Mouse (Mus musculus): ENCODE measurements around the gene Qdpr. TPM values are rescaled to one million over a fixed set of nuclear protein-coding genes. Genes with fewer than 3 reads are reported as not detected.
A peak's percentile ranks its signal among the peaks of the same experiment; 100 is the strongest.

Qdpr gene
- total and polyA plus RNA-seq, 3 experiments, result 34.8 to 82.6 (median 79.0) TPM

DNA sequence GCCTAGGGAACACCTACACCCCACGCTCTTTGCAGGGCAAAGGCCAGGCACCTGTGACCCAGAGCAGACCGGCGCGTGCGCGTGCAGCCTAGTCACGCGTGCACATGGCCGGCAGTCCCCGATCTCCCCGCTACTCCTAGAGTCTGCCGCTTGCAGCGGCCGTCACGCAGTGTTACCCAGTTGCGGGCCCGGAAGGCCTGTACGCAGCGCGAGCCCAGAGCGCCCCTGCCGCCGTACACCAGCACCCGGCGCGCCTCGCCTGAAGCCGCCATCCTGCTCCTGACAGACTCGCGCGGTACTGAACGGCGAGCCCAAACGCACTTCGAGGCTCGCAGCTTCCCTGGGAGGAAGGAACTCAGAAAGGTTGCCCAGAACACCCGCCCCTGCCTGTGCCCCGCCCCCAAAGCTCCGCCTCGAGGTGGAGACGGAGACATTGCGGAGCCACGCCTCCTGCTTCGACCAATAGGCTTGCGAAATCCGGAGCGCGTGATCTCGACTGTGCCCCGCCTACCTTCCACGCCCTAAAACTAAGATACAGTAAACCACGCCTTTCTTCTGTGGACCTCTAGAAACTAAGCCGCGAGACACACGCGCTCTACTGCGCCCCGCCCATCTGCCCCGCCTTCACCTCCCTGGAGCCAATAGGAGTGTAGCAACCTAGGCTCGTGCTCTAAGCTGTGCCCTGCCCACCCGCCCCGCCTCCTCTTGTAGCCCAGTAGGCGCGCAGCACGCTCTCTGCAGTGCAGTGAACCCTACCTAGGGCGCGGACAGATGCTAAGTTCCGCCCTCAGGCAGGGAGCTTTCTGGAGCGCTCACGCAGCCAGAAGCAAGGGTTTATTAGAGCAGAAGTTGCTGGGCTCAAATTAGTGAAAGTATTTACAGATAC is at the start of gene Qdpr (continued):
- TF ChIP-seq JUN (IDR thresholded peaks at IDR 0.05; ENCODE audit: insufficient read depth, low read depth, low read length) (no peak), CTCF (conservative IDR thresholded peaks at IDR 0.05 in 1 of 2, IDR thresholded peaks at IDR 0.05 in 1 of 2; ENCODE audit: low read depth in 2 of 2, low read length in 2 of 2) (no peak)

DNA sequence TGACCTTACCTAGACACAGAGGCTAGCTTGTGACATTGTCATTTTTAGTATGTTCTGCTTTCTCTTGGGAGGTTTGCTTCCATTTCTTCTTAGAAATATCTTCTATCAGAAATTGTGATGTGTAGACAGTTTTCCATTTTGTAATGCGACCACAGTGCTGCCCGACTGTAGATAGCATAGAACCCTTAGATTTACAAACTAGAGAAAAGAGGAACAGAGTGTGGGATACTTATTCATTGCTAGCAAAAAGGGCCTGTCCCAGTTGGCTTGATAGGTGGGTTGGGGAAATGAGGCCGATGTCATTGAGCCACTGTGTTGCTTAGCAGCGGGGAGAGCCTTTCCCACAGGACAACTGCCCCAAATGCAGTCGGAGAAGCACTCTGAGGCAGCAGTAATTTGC is 47.5 kb upstream of the Qdpr start:
- peak overlapping the region; percentile 23 for H3K4me2 ChIP-seq (ENCODE audit: insufficient read depth, low read depth, poor library complexity, severe bottlenecking)
- H3K27me3 ChIP-seq (replicated peaks), result no peaks in the 10 kb centered on the region
- TF ChIP-seq USF2 (conservative IDR thresholded peaks at IDR 0.05; ENCODE audit: low read depth, low read length), result no peak
- no peak for TF ChIP-seq NRF1 (IDR thresholded peaks at IDR 0.05; ENCODE audit: low read depth, low read length)
- 0 out of 2 replicates have a peak, but pooled peaks have one; percentile 27 for TF ChIP-seq ZMIZ1 (IDR thresholded peaks at IDR 0.05; ENCODE audit: low read depth, low read length)
- no peak for TF ChIP-seq RAD21 (IDR thresholded peaks at IDR 0.05; ENCODE audit: low read depth, low read length)
- TF ChIP-seq MAFK (IDR thresholded peaks at IDR 0.05; ENCODE audit: insufficient replicate concordance, low read length), result peak; percentile 71; the same call in 1 of the 2 replicates
- 0 out of 2 replicates have a peak, but pooled peaks have one; percentile 69 for TF ChIP-seq CHD1 (IDR thresholded peaks at IDR 0.05; ENCODE audit: low read depth, low read length)
- peak; percentile 56; the same call in 1 of the 2 replicates for TF ChIP-seq JUND (conservative IDR thresholded peaks at IDR 0.05; ENCODE audit: low read depth, low read length)
- 0 out of 2 replicates have a peak, but pooled peaks have one; percentile 33 for TF ChIP-seq MAZ (IDR thresholded peaks at IDR 0.05; ENCODE audit: low read depth, low read length)
- no peak for TF ChIP-seq POLR2A (IDR thresholded peaks at IDR 0.05; ENCODE audit: low read depth, low read length)
- peak; percentile 63; the same call in 1 of the 2 replicates for TF ChIP-seq SIN3A (IDR thresholded peaks at IDR 0.05; ENCODE audit: low read length)
- peak; percentile 12; the same call in 1 of the 2 replicates for TF ChIP-seq JUN (IDR thresholded peaks at IDR 0.05; ENCODE audit: insufficient read depth, low read depth, low read length)
- TF ChIP-seq MEF2A (IDR thresholded peaks at IDR 0.05; ENCODE audit: borderline replicate concordance, low read depth, low read length), result peak; percentile 71; the same call in 1 of the 2 replicates
- TF ChIP-seq ZC3H11A (IDR thresholded peaks at IDR 0.05; ENCODE audit: low read depth, low read length), result no peak
- no peak for TF ChIP-seq MYC (IDR thresholded peaks at IDR 0.05; ENCODE audit: low read depth, low read length)
- TF ChIP-seq TBP (conservative IDR thresholded peaks at IDR 0.05; ENCODE audit: low read depth, low read length), result no peak
- no peak for TF ChIP-seq CHD2 (IDR thresholded peaks at IDR 0.05; ENCODE audit: low read length)
- no peak for TF ChIP-seq ZNF384 (IDR thresholded peaks at IDR 0.05; ENCODE audit: low read depth, low read length)
- no peak for TF ChIP-seq GABPA (IDR thresholded peaks at IDR 0.05; ENCODE audit: insufficient replicate concordance, low read depth, low read length)
- no peak for TF ChIP-seq NELFE (IDR thresholded peaks at IDR 0.05; ENCODE audit: low read depth, low read length)
- no peak for TF ChIP-seq HCFC1 (IDR thresholded peaks at IDR 0.05; ENCODE audit: low read depth, low read length)
- TF ChIP-seq IRF4 (IDR thresholded peaks at IDR 0.05; ENCODE audit: low read depth, low read length), result peak; percentile 81
- no peak for TF ChIP-seq UBTF (IDR thresholded peaks at IDR 0.05; ENCODE audit: low read depth, low read length)
- TF ChIP-seq KAT2A (IDR thresholded peaks at IDR 0.05; ENCODE audit: insufficient replicate concordance, low read length), result no peak
- peak; percentile 46; the same call in 1 of the 2 replicates for TF ChIP-seq MXI1 (IDR thresholded peaks at IDR 0.05; ENCODE audit: low read depth, low read length)
- TF ChIP-seq MAX (IDR thresholded peaks at IDR 0.05; ENCODE audit: low read length), result no peak
- TF ChIP-seq RCOR1 (conservative IDR thresholded peaks at IDR 0.05; ENCODE audit: low read depth, low read length), result 0 out of 2 replicates have a peak, but pooled peaks have one; percentile 32
- 0 out of 2 replicates have a peak, but pooled peaks have one; percentile 21 for TF ChIP-seq TCF12 (IDR thresholded peaks at IDR 0.05; ENCODE audit: low read depth, low read length)
- peak; percentile 81 for TF ChIP-seq EP300 (IDR thresholded peaks at IDR 0.05; ENCODE audit: low read length)
- TF ChIP-seq BHLHE40 (IDR thresholded peaks at IDR 0.05; ENCODE audit: low read depth, low read length), result peak; percentile 35; the same call in 1 of the 2 replicates
- TF ChIP-seq ETS1 (conservative IDR thresholded peaks at IDR 0.05; ENCODE audit: low read depth, low read length), result peak; percentile 79
- peaks cover 16% of the 10 kb centered on the region for H3K79me2 ChIP-seq (replicated peaks; ENCODE audit: control insufficient read depth, extremely low read depth, insufficient read depth, poor library complexity, severe bottlenecking)
- peaks cover 41 to 69% of the 10 kb centered on the region in 2 experiments for H3K36me3 ChIP-seq (replicated peaks in 1 of 2; ENCODE audit: control insufficient read depth in 1 of 2, insufficient read depth in 1 of 2, low read length in 1 of 2)
- in situ Hi-C loops (cut with MboI; ENCODE audit: low pct_ligation_motif_present, low pct_unique_long_range_greater_than_20kb, low sequenced_read_pairs) (no loop called here), dilution Hi-C loops (cut with MboI; ENCODE audit: extremely low pct_ligation_motif_present, extremely low pct_unique_long_range_greater_than_20kb, low sequenced_read_pairs) (no loop called here)
- no peaks in the 10 kb centered on the region for H3K9me3 ChIP-seq (replicated peaks; ENCODE audit: low read length)
- H3K9ac ChIP-seq (ENCODE audit: insufficient read depth, low read depth), result no peak overlapping the region
- peak overlapping the region in 1 of 3 experiments; percentile 12 for H3K4me3 ChIP-seq (replicated peaks in 1 of 3; ENCODE audit: low read depth in 2 of 3, low read length in 2 of 3, poor library complexity in 1 of 3)
- DNase-seq (ENCODE audit: extremely low read depth), result peak; percentile 86
- H3K27ac ChIP-seq (ENCODE audit: insufficient read depth, low read depth), result peak overlapping the region; percentile 69
- H3K4me1 ChIP-seq (ENCODE audit: control insufficient read depth in 1 of 2, insufficient read depth in 2 of 2), result peaks cover 6 to 50% of the 10 kb centered on the region in 2 experiments
